Mouse (Mus musculus) CH12.LX (cell line): ENCODE measurements around the gene Sacm1l. TPM values are rescaled to one million over a fixed set of nuclear protein-coding genes. Genes with fewer than 3 reads are reported as not detected.

Experiments
- DNase-seq: peaks from one replicate; pipeline ENCODE4 v3.0.0-alpha.2; 2013; ENCODE audit errors: extremely low read depth
- H3K27ac ChIP-seq: 2 replicates; pipeline ENCODE4 v1.5.1; 2012; ENCODE audit warnings: low read depth, mild to moderate bottlenecking, control low read depth, moderate library complexity; ENCODE audit not compliant: insufficient read depth
- H3K27me3 ChIP-seq: replicated peaks from 2 replicates; pipeline ENCODE3; 2012; ENCODE audit warnings: inconsistent platforms
- H3K36me3 ChIP-seq, 2 experiments: replicated peaks in 1 of 2; 2 replicates each; pipeline versions ENCODE3 to v1.6.1; 2012; ENCODE audit warnings: inconsistent platforms in 1 of 2, low read length in 1 of 2, mild to moderate bottlenecking in 1 of 2, mixed read lengths in 1 of 2, moderate library complexity in 1 of 2; ENCODE audit not compliant: control insufficient read depth in 1 of 2, insufficient read depth in 1 of 2
- H3K4me1 ChIP-seq, 2 experiments: 2 replicates each; pipeline ENCODE4 v1.6.1; 2012; ENCODE audit warnings: inconsistent platforms in 1 of 2, moderate library complexity in 1 of 2; ENCODE audit not compliant: insufficient read depth in 2 of 2, control insufficient read depth in 1 of 2
- H3K4me2 ChIP-seq: 2 replicates; pipeline ENCODE4 v1.6.1; 2012; ENCODE audit warnings: low read depth, mild to moderate bottlenecking, control low read depth; ENCODE audit not compliant: poor library complexity, insufficient read depth, severe bottlenecking
- H3K4me3 ChIP-seq, 3 experiments: fragments of 150-350 bp in 1 of 3; sonication (generic) in 1 of 3; replicated peaks in 1 of 3; 2 replicates each; pipeline versions ENCODE3 to v1.5.1; 2011 to 2012; ENCODE audit warnings: low read depth in 2 of 3, low read length in 2 of 3, mild to moderate bottlenecking in 2 of 3, moderate library complexity in 2 of 3, control low read depth in 1 of 3, improper control_type of control experiment in 1 of 3, inconsistent platforms in 1 of 3, mixed read lengths in 1 of 3; ENCODE audit not compliant: poor library complexity in 1 of 3
- H3K79me2 ChIP-seq: replicated peaks from 2 replicates; pipeline ENCODE4 v1.6.1; 2012; ENCODE audit warnings: mild to moderate bottlenecking, moderate library complexity; ENCODE audit not compliant: control insufficient read depth, poor library complexity, insufficient read depth, severe bottlenecking; ENCODE audit errors: extremely low read depth
- H3K9ac ChIP-seq: 2 replicates; pipeline ENCODE4 v1.6.1; 2012; ENCODE audit warnings: low read depth, mild to moderate bottlenecking, control low read depth, moderate library complexity; ENCODE audit not compliant: insufficient read depth
- H3K9me3 ChIP-seq: replicated peaks from 2 replicates; pipeline ENCODE3; 2012; ENCODE audit warnings: low read length, inconsistent platforms, mixed read lengths
- BHLHE40 ChIP-seq: IDR thresholded peaks from 2 replicates; pipeline ENCODE4 v1.6.1; 2011; ENCODE audit warnings: mild to moderate bottlenecking, low read depth, low read length, improper control_type of control experiment
- CHD2 ChIP-seq: IDR thresholded peaks from 2 replicates; pipeline ENCODE4 v1.6.1; 2011; ENCODE audit warnings: low read length, improper control_type of control experiment
- CTCF ChIP-seq, 2 experiments: IDR thresholded peaks in 1 of 2; conservative IDR thresholded peaks in 1 of 2; 2 replicates each; pipeline ENCODE4 v1.5.1; 2011 to 2012; ENCODE audit warnings: low read depth in 2 of 2, low read length in 2 of 2, improper control_type of control experiment in 1 of 2, inconsistent platforms in 1 of 2, mild to moderate bottlenecking in 1 of 2, moderate library complexity in 1 of 2
- E2F4 ChIP-seq: IDR thresholded peaks from 2 replicates; pipeline ENCODE4 v1.6.1; 2011; ENCODE audit warnings: low read depth, low read length, improper control_type of control experiment; ENCODE audit not compliant: insufficient replicate concordance
- ELF1 ChIP-seq: IDR thresholded peaks from 2 replicates; pipeline ENCODE4 v1.6.1; 2014; ENCODE audit warnings: low read depth, mild to moderate bottlenecking, inconsistent platforms, low read length, improper control_type of control experiment
- EP300 ChIP-seq: IDR thresholded peaks from 2 replicates; pipeline ENCODE4 v1.6.1; 2011; ENCODE audit warnings: low read length, improper control_type of control experiment
- ETS1 ChIP-seq: conservative IDR thresholded peaks from 2 replicates; pipeline ENCODE4 v1.6.1; 2012; ENCODE audit warnings: low read depth, mild to moderate bottlenecking, inconsistent platforms, low read length, improper control_type of control experiment, moderate library complexity
- GABPA ChIP-seq: IDR thresholded peaks from 2 replicates; pipeline ENCODE4 v1.6.1; 2012; ENCODE audit warnings: low read depth, low read length, improper control_type of control experiment, inconsistent platforms; ENCODE audit not compliant: insufficient replicate concordance
- HCFC1 ChIP-seq: IDR thresholded peaks from 2 replicates; pipeline ENCODE4 v1.6.1; 2012; ENCODE audit warnings: low read depth, mild to moderate bottlenecking, inconsistent platforms, low read length, improper control_type of control experiment
- IRF4 ChIP-seq: IDR thresholded peaks from 2 replicates; pipeline ENCODE4 v1.6.1; 2014; ENCODE audit warnings: low read depth, mild to moderate bottlenecking, inconsistent platforms, low read length, improper control_type of control experiment
- JUN ChIP-seq: IDR thresholded peaks from 2 replicates; pipeline ENCODE4 v1.6.1; 2011; ENCODE audit warnings: low read depth, mild to moderate bottlenecking, low read length, improper control_type of control experiment, moderate library complexity; ENCODE audit not compliant: insufficient read depth
- JUND ChIP-seq: conservative IDR thresholded peaks from 2 replicates; pipeline ENCODE4 v1.6.1; 2011; ENCODE audit warnings: low read depth, low read length, improper control_type of control experiment
- KAT2A ChIP-seq: IDR thresholded peaks from 2 replicates; pipeline ENCODE4 v1.6.1; 2012; ENCODE audit warnings: low read length, improper control_type of control experiment, inconsistent platforms; ENCODE audit not compliant: insufficient replicate concordance
- MAFK ChIP-seq: IDR thresholded peaks from 2 replicates; pipeline ENCODE4 v1.6.1; 2011; ENCODE audit warnings: low read length, improper control_type of control experiment; ENCODE audit not compliant: insufficient replicate concordance
- MAX ChIP-seq: IDR thresholded peaks from 2 replicates; pipeline ENCODE4 v1.6.1; 2011; ENCODE audit warnings: low read length, improper control_type of control experiment
- MEF2A ChIP-seq: IDR thresholded peaks from 2 replicates; pipeline ENCODE4 v1.6.1; 2014; ENCODE audit warnings: low read depth, mild to moderate bottlenecking, inconsistent platforms, low read length, improper control_type of control experiment, borderline replicate concordance
- MYC ChIP-seq: IDR thresholded peaks from 2 replicates; pipeline ENCODE4 v1.6.1; 2011; ENCODE audit warnings: low read depth, mild to moderate bottlenecking, improper control_type of control experiment, low read length
- NELFE ChIP-seq: IDR thresholded peaks from 2 replicates; pipeline ENCODE4 v1.6.1; 2011; ENCODE audit warnings: low read depth, low read length, improper control_type of control experiment
- NRF1 ChIP-seq: IDR thresholded peaks from 2 replicates; pipeline ENCODE4 v1.6.1; 2014; ENCODE audit warnings: low read depth, mild to moderate bottlenecking, inconsistent platforms, low read length, improper control_type of control experiment, moderate library complexity
- POLR2A ChIP-seq: IDR thresholded peaks from 2 replicates; pipeline ENCODE4 v1.6.1; 2011; ENCODE audit warnings: low read depth, mild to moderate bottlenecking, improper control_type of control experiment, low read length
- POLR2AphosphoS2 ChIP-seq: IDR thresholded peaks from 2 replicates; pipeline ENCODE4 v1.6.1; 2011; ENCODE audit warnings: low read depth, low read length, improper control_type of control experiment
- RAD21 ChIP-seq: IDR thresholded peaks from 2 replicates; pipeline ENCODE4 v1.6.1; 2011; ENCODE audit warnings: low read depth, mild to moderate bottlenecking, low read length, improper control_type of control experiment, moderate library complexity
- RCOR1 ChIP-seq: conservative IDR thresholded peaks from 2 replicates; pipeline ENCODE4 v1.6.1; 2012; ENCODE audit warnings: low read depth, mild to moderate bottlenecking, inconsistent platforms, low read length, improper control_type of control experiment
- SIN3A ChIP-seq: IDR thresholded peaks from 2 replicates; pipeline ENCODE4 v1.6.1; 2012; ENCODE audit warnings: low read length, improper control_type of control experiment, inconsistent platforms
- SMC3 ChIP-seq: IDR thresholded peaks from 2 replicates; pipeline ENCODE4 v1.6.1; 2011; ENCODE audit warnings: low read depth, low read length, improper control_type of control experiment
- TBP ChIP-seq: conservative IDR thresholded peaks from 2 replicates; pipeline ENCODE4 v1.6.1; 2011; ENCODE audit warnings: low read depth, low read length, improper control_type of control experiment
- TCF12 ChIP-seq: IDR thresholded peaks from 2 replicates; pipeline ENCODE4 v1.6.1; 2014; ENCODE audit warnings: low read depth, mild to moderate bottlenecking, inconsistent platforms, low read length, improper control_type of control experiment
- USF1 ChIP-seq: IDR thresholded peaks from 2 replicates; pipeline ENCODE4 v1.6.1; 2014; ENCODE audit warnings: low read depth, mild to moderate bottlenecking, inconsistent platforms, low read length, improper control_type of control experiment
- USF2 ChIP-seq: conservative IDR thresholded peaks from 2 replicates; pipeline ENCODE4 v1.6.1; 2011; ENCODE audit warnings: low read depth, low read length, improper control_type of control experiment
- ZC3H11A ChIP-seq: IDR thresholded peaks from 2 replicates; pipeline ENCODE4 v1.6.1; 2012; ENCODE audit warnings: low read depth, mild to moderate bottlenecking, inconsistent platforms, low read length, improper control_type of control experiment
- ZMIZ1 ChIP-seq: IDR thresholded peaks from 2 replicates; pipeline ENCODE4 v1.6.1; 2012; ENCODE audit warnings: low read depth, mild to moderate bottlenecking, inconsistent platforms, low read length, improper control_type of control experiment
- ZNF384 ChIP-seq: IDR thresholded peaks from 2 replicates; pipeline ENCODE4 v1.6.1; 2012; ENCODE audit warnings: low read depth, low read length, improper control_type of control experiment, inconsistent platforms
- dilution Hi-C: fragments of 300-500 bp; cut with MboI; formaldehyde crosslinking; loops from 2 replicates; pipeline ENCODE4 v1.14.3; 2020; ENCODE audit warnings: low sequenced_read_pairs; ENCODE audit not compliant: extremely low pct_unique_long_range_greater_than_20kb, extremely low pct_ligation_motif_present
- in situ Hi-C: fragments of 300-500 bp; cut with MboI; formaldehyde crosslinking; loops from 3 replicates; pipeline ENCODE4 v1.14.3; 2019; ENCODE audit warnings: low sequenced_read_pairs, low pct_ligation_motif_present, low pct_unique_long_range_greater_than_20kb, mixed read lengths
- polyA plus RNA-seq: library from polyadenylated mRNA; unstranded; fragments of >175 nt; gene quantifications from 2 replicates; pipeline ENCODE4 v1.2.1, GENCODE M21; 2012; ENCODE audit warnings: low read depth; ENCODE audit not compliant: insufficient read length
- total RNA-seq, 2 experiments: library from RNA; depleted of rRNA; stranded (reverse); fragments of 300-350 nt in 1 of 2; fragments of >200 nt in 1 of 2; gene quantifications; 2 replicates each; pipeline ENCODE4 v1.2.3; 2012 to 2014

Gene Sacm1l
- total and polyA plus RNA-seq, 3 experiments = 31.1 to 67.6 (median 37.4) TPM

DNA sequence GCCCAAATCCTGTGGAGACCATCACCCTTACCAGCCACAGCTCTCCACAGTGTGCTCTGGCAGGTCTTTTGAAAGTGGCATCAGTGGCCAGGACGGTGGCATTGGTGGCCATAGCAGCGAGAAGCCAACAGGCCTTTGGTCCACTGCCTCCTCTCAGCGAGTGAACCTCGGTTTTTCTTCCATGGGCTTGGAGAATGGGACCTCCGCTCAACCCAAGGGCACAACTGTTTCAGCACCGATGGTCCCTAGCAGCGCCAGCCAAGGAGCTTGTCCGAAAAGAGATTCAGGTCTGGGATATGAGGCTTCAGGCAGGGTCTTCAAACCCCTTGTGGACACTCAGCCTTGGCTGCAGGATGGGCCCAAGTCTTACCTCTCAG lies 49.7 kb upstream of the Sacm1l start:
- peaks cover 10 to 51% of the 10 kb centered on the region in 2 experiments for H3K4me1 ChIP-seq
- no peak for DNase-seq
- H3K79me2 ChIP-seq = peaks cover 55% of the 10 kb centered on the region
- no peaks in the 10 kb centered on the region for H3K27me3 ChIP-seq
- dilution Hi-C loops (no loop called here), in situ Hi-C loops (no loop called here)
- peak overlapping the region; percentile 96 for H3K9ac ChIP-seq
- H3K9me3 ChIP-seq = no peaks in the 10 kb centered on the region
- TF ChIP-seq USF2 (no peak), EP300 (no peak)
- peak overlapping the region; percentile 85 for H3K27ac ChIP-seq
- H3K4me2 ChIP-seq = peak overlapping the region; percentile 53
- peaks cover 11 to 46% of the 10 kb centered on the region in 2 experiments for H3K36me3 ChIP-seq
- H3K4me3 ChIP-seq = peak overlapping the region; percentile 59 to 89 (median 74)

DNA sequence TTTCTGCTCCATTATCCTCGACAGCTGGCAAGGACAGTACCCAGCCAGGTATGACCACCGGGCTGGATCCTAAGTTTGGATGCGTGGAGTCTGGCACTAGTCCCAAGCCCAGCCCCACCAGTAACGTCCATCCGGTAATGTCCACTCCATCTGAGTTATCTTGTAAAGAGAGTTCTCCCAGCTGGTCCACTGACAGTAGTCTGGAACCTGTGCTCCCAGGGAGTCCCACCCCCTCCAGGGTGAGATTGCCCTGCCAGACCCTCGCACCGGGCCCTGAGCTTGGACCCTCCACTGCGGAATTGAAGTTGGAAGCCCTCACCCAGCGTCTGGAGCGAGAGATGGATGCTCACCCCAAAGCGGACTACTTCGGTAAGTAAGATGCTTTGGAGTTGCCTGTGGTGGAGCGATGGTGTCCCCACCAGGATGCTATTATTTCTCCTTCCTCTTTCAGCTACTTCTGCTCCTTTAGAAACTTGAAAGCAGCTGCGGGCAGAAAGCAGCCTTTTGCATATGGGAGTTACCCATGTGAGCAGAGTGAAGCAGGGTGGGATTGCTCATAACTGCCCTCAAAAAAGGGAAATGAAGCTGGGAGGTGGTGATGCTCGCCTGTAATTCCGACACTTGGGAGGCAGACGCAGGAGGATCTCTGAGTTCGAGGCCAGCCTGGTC lies 49.2 kb upstream of the Sacm1l start:
- peaks cover 60% of the 10 kb centered on the region for H3K79me2 ChIP-seq
- H3K4me1 ChIP-seq = peaks cover 11 to 51% of the 10 kb centered on the region in 2 experiments
- no peaks in the 10 kb centered on the region for H3K9me3 ChIP-seq
- dilution Hi-C loops = no loop called here
- H3K9ac ChIP-seq = peak overlapping the region; percentile 96; the same call in 1 of the 2 replicates
- peak; percentile 96 for DNase-seq
- peak overlapping the region; percentile 85 for H3K27ac ChIP-seq
- H3K4me3 ChIP-seq = peak overlapping the region; percentile 59 to 89 (median 74)
- no peaks in the 10 kb centered on the region for H3K27me3 ChIP-seq
- peak overlapping the region; percentile 81 for H3K4me2 ChIP-seq
- H3K36me3 ChIP-seq = peaks cover 12 to 49% of the 10 kb centered on the region in 2 experiments
- in situ Hi-C loops = no loop called here
- TF ChIP-seq ZNF384 (no peak), EP300 (peak; percentile 96), ZC3H11A (no peak), KAT2A (no peak), NRF1 (no peak), ELF1 (peak; percentile 54), CHD2 (0 out of 2 replicates have a peak, but pooled peaks have one; percentile 24), ZMIZ1 (0 out of 2 replicates have a peak, but pooled peaks have one; percentile 7), USF2 (peak; percentile 32; the same call in 1 of the 2 replicates), IRF4 (peak; percentile 99), SMC3 (no peak), JUND (peak; percentile 90), BHLHE40 (peak; percentile 87), MAX (peak; percentile 68), ETS1 (peak; percentile 93), MYC (peak; percentile 87), TCF12 (peak; percentile 77), E2F4 (no peak), JUN (peak; percentile 78), NELFE (peak; percentile 35; the same call in 1 of the 2 replicates), POLR2AphosphoS2 (no peak), GABPA (no peak), TBP (peak; percentile 85), POLR2A (peak; percentile 62), MAFK (no peak), CTCF (conservative IDR thresholded peaks at IDR 0.05 in 1 of 2, IDR thresholded peaks at IDR 0.05 in 1 of 2; ENCODE audit: low read depth in 2 of 2, low read length in 2 of 2) (peak in 1 of 2 experiments; percentile 36; a peak in 2 of 4 replicates), RAD21 (peak; percentile 32), HCFC1 (no peak; the same call in 1 of the 2 replicates), RCOR1 (peak; percentile 95), SIN3A (peak; percentile 89), MEF2A (peak; percentile 90), USF1 (no peak)
